In genomic region chr14:79262677-79263076, GRCm38 (mm10) we compare ENCODE assay signal across 11 mouse cellular contexts. TPM values are rescaled to one million over a fixed set of nuclear protein-coding genes. Genes with fewer than 3 reads are reported as not detected.
A peak's percentile ranks its signal among the peaks of the same experiment; 100 is the strongest.
DNase-seq lines count a peak whose midpoint lies in the region; TF ChIP-seq lines count a peak whose summit lies in the region.
"Had no signal": no experiment of that assay in that cellular context is flagged by ENCODE, and none has a peak within 500 bp of the region (broad histone marks: within the 10 kb centered on the region; RNA-seq: fewer than 3 reads in every experiment).

No protein-coding gene starts in this region.

- no peak overlapping the region for H3K4me3 ChIP-seq in layer of hippocampus, adult 2 months

- intact Hi-C loops in gastrocnemius, postnatal 14 days (cut with DNase I; ENCODE audit: low total_unique reads): no loop called here

- 0 out of 2 replicates have a peak overlapping the region, but pooled peaks have one; percentile 41 for H3K27ac ChIP-seq in layer of hippocampus, adult 2 months

- TF ChIP-seq CTCF in layer of hippocampus, adult 2 months (conservative IDR thresholded peaks at IDR 0.05): no peak

- peak; percentile 65 for DNase-seq in adrenal gland, adult 2 months
- no peak for DNase-seq in adrenal gland, postnatal 4 days (ENCODE audit: low spot score in 2 of 2)
- DNase-seq in right cerebral cortex, adult 18-20 months: peak; percentile 30
- no peak for DNase-seq in right cerebral cortex, postnatal 25 days
- peak; percentile 26 to 42 for DNase-seq in layer of hippocampus, adult 2 months (ENCODE audit: low spot score in 2 of 2)
- no peak for DNase-seq in spleen, adult 12 weeks (ENCODE audit: low spot score)
- no peak for DNase-seq in gastrocnemius, postnatal 14 days
- no peak for DNase-seq in urinary bladder, postnatal 4 days (ENCODE audit: low spot score in 2 of 2)

RNA-seq across cellular contexts. Expression of gene Zfp957, which starts 15.5 kb away (rescaled TPM):
- total RNA-seq in adrenal gland, adult 2 months (2021): not detected
- not detected in 2 replicates for polyA plus RNA-seq in adrenal gland, adult 2 months (2012; rRNA removed)
- not detected for total RNA-seq in adrenal gland, postnatal 4 days (2021)
- not detected for total RNA-seq in layer of hippocampus, adult 2 months (2021)
- total RNA-seq in gastrocnemius, postnatal 14 days (2021): not detected
- total RNA-seq: hematopoietic stem cell, adult 5-6 weeks; layer of hippocampus, postnatal 25 days had no signal
- polyA plus RNA-seq: lung, embryonic 16.5 days had no signal

RNA-seq across cellular contexts. Expression of gene Rgcc, which starts 38.8 kb away (rescaled TPM):
- 100 to 1,000 TPM; 131 to 254 TPM for total RNA-seq in adrenal gland, adult 2 months (2021)
- polyA plus RNA-seq in adrenal gland, adult 2 months (2012; rRNA removed): 1,050 and 1,217 TPM in 2 replicates
- total RNA-seq in adrenal gland, postnatal 4 days (2021): 10 to 100 TPM; 72.3 to 97.8 TPM
- 10 to 100 TPM; 37.1 to 40.7 TPM for total RNA-seq in layer of hippocampus, adult 2 months (2021)
- 10 to 100 TPM; 27.2 to 39.9 TPM for total RNA-seq in gastrocnemius, postnatal 14 days (2021)

Comparison
In these comparisons a context has a peak if more than half of its experiments do, and no peak if none do; other contexts are left out.
1. DNase-seq: peak in adrenal gland, adult 2 months (single experiment), right cerebral cortex, adult 18-20 months (single experiment) and layer of hippocampus, adult 2 months (2 of 2); none in adrenal gland, postnatal 4 days (0 of 2), right cerebral cortex, postnatal 25 days (single experiment), spleen, adult 12 weeks (single experiment), gastrocnemius, postnatal 14 days (single experiment) and urinary bladder, postnatal 4 days (0 of 2).